Mouse (Mus musculus) cortical plate, adult 2 months (tissue): ENCODE measurements at regions not wholly inside any gene's neighbourhood (a gene's known extent, or its start where the extent isn't known, plus 50 kb on each side); places are given as distances from the start of the nearest gene placed in this dataset.

Source experiments
- CTCF ChIP-seq: fragments of 200-500 bp; IDR thresholded peaks from 2 replicates; pipeline ENCODE4 v1.5.1; 2011; ENCODE audit warnings: mild to moderate bottlenecking, control low read depth, low read length; ENCODE audit not compliant: insufficient read depth; ENCODE audit errors: extremely low read depth
- POLR2A ChIP-seq: fragments of 200-500 bp; IDR thresholded peaks from 2 replicates; pipeline ENCODE4 v1.6.1; 2011; ENCODE audit warnings: mild to moderate bottlenecking, low read length, control low read depth; ENCODE audit not compliant: insufficient read depth; ENCODE audit errors: extremely low read depth

DNA sequence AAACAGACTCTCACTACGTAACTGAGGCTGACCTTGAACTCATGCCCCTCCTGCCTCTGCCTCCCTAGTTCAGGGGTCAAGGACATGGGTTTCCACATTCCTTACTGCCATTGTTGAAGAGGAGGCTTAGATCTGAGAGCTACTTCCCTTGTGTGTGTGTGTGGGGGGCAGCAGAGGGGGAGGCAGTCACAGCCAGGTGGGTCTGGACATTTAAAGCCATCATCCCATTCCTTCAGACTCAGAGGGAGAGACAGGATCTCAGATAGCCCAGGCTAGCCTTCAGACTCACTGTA, 114.5 kb upstream of the Med13l start:
- TF ChIP-seq CTCF: no peak
- TF ChIP-seq POLR2A: no peak
